Mouse (Mus musculus): Measurements from ENCODE around the gene Vat1. TPM values are rescaled to one million over a fixed set of nuclear protein-coding genes. Genes with fewer than 3 reads are reported as not detected.

Gene Vat1
- polyA plus RNA-seq, 1 experiment from 2014 or later = 47.6 TPM

GRCm38 (mm10) chr11:101462583-101463440, 3.2 kb downstream of the Vat1 start:
- DNase-seq (ENCODE audit: low spot score, missing footprints) (peak; percentile 91), ATAC-seq (ENCODE audit: low FRiP score) (peak; percentile 80)
- 41% methylated on average over 13 of the region's 13 CpGs for WGBS
- no peaks in the 10 kb centered on the region; the same call in 1 of the 2 replicates for H3K36me3 ChIP-seq (ENCODE audit: control insufficient read depth, insufficient read depth, low read length)
- no peak overlapping the region for H3K4me3 ChIP-seq (ENCODE audit: low read depth, low read length)
- no peaks in the 10 kb centered on the region for H3K9me3 ChIP-seq (ENCODE audit: control insufficient read depth, low read length)
- 0 out of 2 replicates have a peak overlapping the region, but pooled peaks have one; percentile 40 for H3K27ac ChIP-seq (ENCODE audit: low read depth, low read length)
- H3K4me1 ChIP-seq (ENCODE audit: control insufficient read depth, insufficient read depth, low read length) = peaks cover 42% of the 10 kb centered on the region
- H3K4me2 ChIP-seq = peak overlapping the region; percentile 95
- H3K27me3 ChIP-seq (ENCODE audit: control insufficient read depth, insufficient read depth, low read length) = peaks cover 2% of the 10 kb centered on the region; the same call in 1 of the 2 replicates
- H3K9ac ChIP-seq (ENCODE audit: low read length) = peak overlapping the region; percentile 16; the same call in 1 of the 2 replicates

DNA sequence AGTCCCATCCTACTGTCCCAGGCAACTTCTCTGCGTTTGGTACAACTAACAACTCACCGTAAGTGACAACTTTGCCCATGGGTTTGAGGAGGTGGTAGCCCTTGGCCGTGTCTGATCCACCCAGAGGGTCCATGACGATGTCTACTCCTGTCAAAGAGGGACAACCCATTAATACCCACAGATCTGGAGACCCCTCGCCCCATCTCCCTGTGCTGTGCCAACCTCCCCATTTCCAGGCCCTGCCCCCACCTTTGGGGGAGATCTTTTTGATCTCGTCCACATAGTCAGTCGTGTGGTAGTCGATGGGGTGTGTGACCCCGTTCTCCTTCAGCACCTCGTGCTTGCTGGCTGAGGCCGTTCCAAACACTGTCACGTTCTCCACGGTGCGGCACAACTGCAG, 3.9 kb downstream of the Vat1 start:
- Histone ChIP-seq H3K9me3 (ENCODE audit: control insufficient read depth, low read length) (no peaks in the 10 kb centered on the region), H3K27me3 (ENCODE audit: control insufficient read depth, insufficient read depth, low read length) (peaks cover 2% of the 10 kb centered on the region; the same call in 1 of the 2 replicates), H3K27ac (ENCODE audit: low read depth, low read length) (no peak overlapping the region), H3K4me2 (no peak overlapping the region), H3K9ac (ENCODE audit: low read length) (no peak overlapping the region), H3K36me3 (ENCODE audit: control insufficient read depth, insufficient read depth, low read length) (no peaks in the 10 kb centered on the region; the same call in none of the 2 replicates), H3K4me3 (ENCODE audit: low read depth, low read length) (no peak overlapping the region), H3K4me1 (ENCODE audit: control insufficient read depth, insufficient read depth, low read length) (peaks cover 39% of the 10 kb centered on the region)
- ATAC-seq (ENCODE audit: low FRiP score) (peak; percentile 47; the same call in 1 of the 2 replicates), DNase-seq (ENCODE audit: low spot score, missing footprints) (no peak)
- 71% methylated on average over 14 of the region's 14 CpGs for WGBS

DNA sequence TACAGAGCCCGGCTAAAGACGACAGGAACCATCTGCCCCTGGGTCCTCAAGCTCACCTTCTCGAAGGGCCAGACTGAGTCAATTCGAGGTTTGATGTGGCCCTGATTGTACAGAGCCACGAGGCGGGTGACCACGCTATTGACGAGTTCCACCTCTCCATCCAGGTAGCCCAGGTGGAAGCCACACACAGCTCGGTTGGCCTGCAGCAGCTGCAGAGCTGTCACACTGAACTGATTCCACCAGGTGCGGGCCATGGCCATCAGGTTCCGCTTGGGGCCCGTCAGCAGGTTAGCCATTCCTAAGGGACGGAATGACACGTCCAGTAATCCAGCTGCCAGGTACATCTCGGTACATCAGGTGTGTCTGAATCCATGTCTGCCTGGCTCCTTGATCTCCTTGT, 5.7 kb downstream of the Vat1 start:
- H3K27me3 ChIP-seq (ENCODE audit: control insufficient read depth, insufficient read depth, low read length) = no peaks in the 10 kb centered on the region
- peaks cover 33% of the 10 kb centered on the region for H3K4me1 ChIP-seq (ENCODE audit: control insufficient read depth, insufficient read depth, low read length)
- no peak overlapping the region for H3K4me3 ChIP-seq (ENCODE audit: low read depth, low read length)
- no peaks in the 10 kb centered on the region for H3K9me3 ChIP-seq (ENCODE audit: control insufficient read depth, low read length)
- H3K9ac ChIP-seq (ENCODE audit: low read length) = no peak overlapping the region
- 87% methylated on average over 15 of the region's 15 CpGs for WGBS
- H3K4me2 ChIP-seq = no peak overlapping the region
- ATAC-seq (ENCODE audit: low FRiP score) (no peak), DNase-seq (ENCODE audit: low spot score, missing footprints) (no peak)
- H3K36me3 ChIP-seq (ENCODE audit: control insufficient read depth, insufficient read depth, low read length) = no peaks in the 10 kb centered on the region; the same call in none of the 2 replicates
- H3K27ac ChIP-seq (ENCODE audit: low read depth, low read length) = no peak overlapping the region

DNA sequence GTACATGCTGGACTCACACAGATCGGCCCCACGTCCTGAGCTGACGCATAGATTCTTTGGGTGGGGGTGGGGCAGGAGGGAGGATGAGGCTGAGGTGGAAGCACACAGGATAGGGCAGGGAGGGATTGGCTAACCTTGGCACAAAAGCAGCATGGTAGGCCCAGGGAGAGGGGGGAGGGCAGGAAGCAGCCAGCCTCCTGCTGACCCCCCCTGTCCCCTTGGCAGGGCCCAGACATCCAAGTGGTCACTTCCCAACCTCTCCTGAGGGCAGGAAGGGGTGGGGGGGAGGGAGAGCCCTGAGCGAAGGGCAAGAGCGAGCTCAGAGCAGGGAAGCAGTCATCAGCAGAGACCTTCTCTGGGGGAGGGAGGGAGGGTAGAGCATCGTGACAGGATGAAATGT, 6.3 kb downstream of the Vat1 start:
- no peak overlapping the region for H3K4me2 ChIP-seq
- no peaks in the 10 kb centered on the region; the same call in none of the 2 replicates for H3K36me3 ChIP-seq (ENCODE audit: control insufficient read depth, insufficient read depth, low read length)
- ATAC-seq (ENCODE audit: low FRiP score) (no peak), DNase-seq (ENCODE audit: low spot score, missing footprints) (no peak)
- no peak overlapping the region for H3K9ac ChIP-seq (ENCODE audit: low read length)
- H3K4me3 ChIP-seq (ENCODE audit: low read depth, low read length) = no peak overlapping the region
- peaks cover 27% of the 10 kb centered on the region for H3K4me1 ChIP-seq (ENCODE audit: control insufficient read depth, insufficient read depth, low read length)
- H3K9me3 ChIP-seq (ENCODE audit: control insufficient read depth, low read length) = no peaks in the 10 kb centered on the region
- 48% methylated on average over 6 of the region's 6 CpGs for WGBS
- H3K27me3 ChIP-seq (ENCODE audit: control insufficient read depth, insufficient read depth, low read length) = no peaks in the 10 kb centered on the region
- H3K27ac ChIP-seq (ENCODE audit: low read depth, low read length) = no peak overlapping the region

GRCm38 (mm10) chr11:101458217-101458616, 7.8 kb downstream of the Vat1 start:
- ATAC-seq (ENCODE audit: low FRiP score) (no peak), DNase-seq (ENCODE audit: low spot score, missing footprints) (no peak)
- no peak overlapping the region for H3K4me2 ChIP-seq
- no peaks in the 10 kb centered on the region for H3K9me3 ChIP-seq (ENCODE audit: control insufficient read depth, low read length)
- H3K9ac ChIP-seq (ENCODE audit: low read length) = no peak overlapping the region
- H3K4me1 ChIP-seq (ENCODE audit: control insufficient read depth, insufficient read depth, low read length) = peaks cover 14% of the 10 kb centered on the region
- no peak overlapping the region for H3K27ac ChIP-seq (ENCODE audit: low read depth, low read length)
- whole genome bisulfite sequencing = 85% methylated on average over 12 of the region's 12 CpGs
- H3K27me3 ChIP-seq (ENCODE audit: control insufficient read depth, insufficient read depth, low read length) = no peaks in the 10 kb centered on the region
- H3K4me3 ChIP-seq (ENCODE audit: low read depth, low read length) = no peak overlapping the region
- no peaks in the 10 kb centered on the region; the same call in none of the 2 replicates for H3K36me3 ChIP-seq (ENCODE audit: control insufficient read depth, insufficient read depth, low read length)

DNA sequence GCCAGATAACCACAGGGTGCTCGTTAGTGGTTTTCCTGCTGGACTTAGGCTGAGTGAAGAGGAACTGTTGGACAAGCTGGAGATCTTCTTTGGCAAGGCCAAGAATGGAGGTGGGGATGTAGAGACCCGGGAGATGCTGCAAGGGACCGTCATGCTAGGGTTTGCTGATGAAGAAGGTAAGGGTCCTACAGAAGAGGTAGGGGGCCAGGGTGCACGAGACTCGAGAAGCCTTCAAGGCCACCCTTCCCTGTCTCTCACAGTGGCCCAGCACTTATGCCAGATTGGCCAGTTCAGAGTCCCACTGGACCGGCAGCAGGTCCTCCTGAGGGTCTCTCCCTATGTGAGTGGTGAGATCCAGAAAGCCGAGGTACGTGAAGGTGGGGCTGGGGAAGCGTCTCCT, 8.4 kb downstream of the Vat1 start:
- Histone ChIP-seq H3K4me1 (ENCODE audit: control insufficient read depth, insufficient read depth, low read length) (peaks cover 8% of the 10 kb centered on the region), H3K9ac (ENCODE audit: low read length) (no peak overlapping the region), H3K27ac (ENCODE audit: low read depth, low read length) (no peak overlapping the region), H3K4me3 (ENCODE audit: low read depth, low read length) (no peak overlapping the region), H3K27me3 (ENCODE audit: control insufficient read depth, insufficient read depth, low read length) (no peaks in the 10 kb centered on the region), H3K36me3 (ENCODE audit: control insufficient read depth, insufficient read depth, low read length) (no peaks in the 10 kb centered on the region; the same call in none of the 2 replicates), H3K9me3 (ENCODE audit: control insufficient read depth, low read length) (no peaks in the 10 kb centered on the region), H3K4me2 (no peak overlapping the region)
- ATAC-seq (ENCODE audit: low FRiP score) (no peak), DNase-seq (ENCODE audit: low spot score, missing footprints) (no peak)
- WGBS = 90% methylated on average over 9 of the region's 9 CpGs

GRCm38 (mm10) chr11:101455627-101456026, 10.4 kb downstream of the Vat1 start:
- no peak overlapping the region for H3K4me3 ChIP-seq (ENCODE audit: low read depth, low read length)
- no peak overlapping the region for H3K9ac ChIP-seq (ENCODE audit: low read length)
- ATAC-seq (ENCODE audit: low FRiP score) (no peak), DNase-seq (ENCODE audit: low spot score, missing footprints) (no peak)
- no peaks in the 10 kb centered on the region for H3K4me1 ChIP-seq (ENCODE audit: control insufficient read depth, insufficient read depth, low read length)
- WGBS = 87% methylated on average over 7 of the region's 7 CpGs
- no peak overlapping the region for H3K27ac ChIP-seq (ENCODE audit: low read depth, low read length)
- H3K4me2 ChIP-seq = no peak overlapping the region
- no peaks in the 10 kb centered on the region; the same call in none of the 2 replicates for H3K36me3 ChIP-seq (ENCODE audit: control insufficient read depth, insufficient read depth, low read length)
- H3K9me3 ChIP-seq (ENCODE audit: control insufficient read depth, low read length) = no peaks in the 10 kb centered on the region
- no peaks in the 10 kb centered on the region for H3K27me3 ChIP-seq (ENCODE audit: control insufficient read depth, insufficient read depth, low read length)

DNA sequence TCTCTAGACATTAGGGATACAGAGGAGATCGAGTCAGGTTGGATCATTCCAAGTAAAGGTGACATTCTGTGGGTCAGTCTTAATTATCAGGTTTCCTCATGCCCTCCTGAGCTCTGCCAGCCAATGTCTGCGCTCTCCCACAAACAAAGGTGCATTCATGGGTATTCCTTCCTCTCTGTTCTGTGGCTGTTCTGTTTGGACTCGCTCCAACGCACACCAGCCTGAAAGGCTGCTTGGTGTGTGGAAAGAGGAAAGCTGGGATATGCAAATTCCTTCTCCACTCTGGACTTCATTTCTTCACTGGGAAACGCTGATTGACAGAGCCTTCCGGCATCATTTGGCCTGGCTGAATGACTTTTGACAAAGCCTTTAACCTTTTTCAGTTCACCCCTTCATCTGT, 11.3 kb downstream of the Vat1 start:
- H3K27ac ChIP-seq (ENCODE audit: low read depth, low read length) = no peak overlapping the region
- WGBS = 46% methylated on average over 6 of the region's 6 CpGs
- no peak overlapping the region for H3K4me2 ChIP-seq

DNA sequence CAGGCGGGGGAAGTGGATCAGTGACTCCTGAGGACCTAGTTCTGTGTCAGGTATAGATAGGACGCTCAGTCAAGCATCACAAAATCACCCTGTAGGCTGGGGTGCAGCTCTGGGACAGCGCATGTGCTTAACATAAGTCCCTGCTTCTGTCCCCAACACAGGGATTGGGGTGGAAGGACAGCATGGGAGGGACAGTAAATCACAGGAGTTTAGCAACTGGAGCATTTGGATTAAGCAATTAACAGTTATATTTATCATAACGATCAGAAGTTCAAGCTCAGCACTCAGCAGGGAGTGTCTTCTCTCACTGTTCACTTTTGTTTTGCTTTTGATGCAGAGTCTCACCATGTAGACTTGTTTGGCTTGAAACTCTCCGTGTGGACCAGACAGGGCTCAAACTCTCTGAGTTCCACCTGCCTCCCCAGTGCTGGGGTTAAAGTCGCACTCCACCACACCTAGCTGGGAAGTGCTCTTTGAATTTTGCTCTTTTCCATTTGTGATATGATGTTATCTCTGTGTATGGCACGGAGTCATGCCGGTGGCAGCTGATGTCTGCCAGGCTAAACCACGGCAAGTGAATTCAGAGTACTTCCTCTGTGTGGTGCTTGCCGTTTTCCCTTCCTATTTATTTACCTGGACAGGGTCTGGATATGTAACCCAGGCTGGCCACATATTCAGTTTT, 13.8 kb downstream of the Vat1 start:
- H3K9ac ChIP-seq (ENCODE audit: low read length) = no peak overlapping the region
- no peak overlapping the region for H3K4me2 ChIP-seq
- H3K27ac ChIP-seq (ENCODE audit: low read depth, low read length) = no peak overlapping the region
- 76% methylated on average over 10 of the region's 10 CpGs for WGBS
- no peaks in the 10 kb centered on the region for H3K4me1 ChIP-seq (ENCODE audit: control insufficient read depth, insufficient read depth, low read length)
- ATAC-seq (ENCODE audit: low FRiP score) (no peak), DNase-seq (ENCODE audit: low spot score, missing footprints) (no peak)
- no peak overlapping the region for H3K4me3 ChIP-seq (ENCODE audit: low read depth, low read length)
- no peaks in the 10 kb centered on the region for H3K36me3 ChIP-seq (ENCODE audit: control insufficient read depth, insufficient read depth, low read length)
- no peaks in the 10 kb centered on the region for H3K9me3 ChIP-seq (ENCODE audit: control insufficient read depth, low read length)
- no peaks in the 10 kb centered on the region for H3K27me3 ChIP-seq (ENCODE audit: control insufficient read depth, insufficient read depth, low read length)

More for the DNA sequence above, 11.3 kb downstream of the Vat1 start:
- no peak for ATAC-seq (ENCODE audit: low FRiP score)
- Histone ChIP-seq H3K27me3 (ENCODE audit: control insufficient read depth, insufficient read depth, low read length) (no peaks in the 10 kb centered on the region), H3K9ac (ENCODE audit: low read length) (no peak overlapping the region), H3K4me1 (ENCODE audit: control insufficient read depth, insufficient read depth, low read length) (no peaks in the 10 kb centered on the region), H3K9me3 (ENCODE audit: control insufficient read depth, low read length) (no peaks in the 10 kb centered on the region), H3K36me3 (ENCODE audit: control insufficient read depth, insufficient read depth, low read length) (no peaks in the 10 kb centered on the region; the same call in 1 of the 2 replicates), H3K4me3 (ENCODE audit: low read depth, low read length) (no peak overlapping the region)
- DNase-seq (ENCODE audit: low spot score, missing footprints) = no peak

Data from midbrain, embryonic 11.5 days (tissue).